Mouse (Mus musculus): ENCODE results near the gene Tekt2. TPM values are rescaled to one million over a fixed set of nuclear protein-coding genes. Genes with fewer than 3 reads are reported as not detected.

Tekt2 gene
- 18.5 and 22.0 TPM in 2 replicates for polyA plus RNA-seq (2015; fragmentation: Nextera tagmentation; extraction: Ambion mirVana)

DNA sequence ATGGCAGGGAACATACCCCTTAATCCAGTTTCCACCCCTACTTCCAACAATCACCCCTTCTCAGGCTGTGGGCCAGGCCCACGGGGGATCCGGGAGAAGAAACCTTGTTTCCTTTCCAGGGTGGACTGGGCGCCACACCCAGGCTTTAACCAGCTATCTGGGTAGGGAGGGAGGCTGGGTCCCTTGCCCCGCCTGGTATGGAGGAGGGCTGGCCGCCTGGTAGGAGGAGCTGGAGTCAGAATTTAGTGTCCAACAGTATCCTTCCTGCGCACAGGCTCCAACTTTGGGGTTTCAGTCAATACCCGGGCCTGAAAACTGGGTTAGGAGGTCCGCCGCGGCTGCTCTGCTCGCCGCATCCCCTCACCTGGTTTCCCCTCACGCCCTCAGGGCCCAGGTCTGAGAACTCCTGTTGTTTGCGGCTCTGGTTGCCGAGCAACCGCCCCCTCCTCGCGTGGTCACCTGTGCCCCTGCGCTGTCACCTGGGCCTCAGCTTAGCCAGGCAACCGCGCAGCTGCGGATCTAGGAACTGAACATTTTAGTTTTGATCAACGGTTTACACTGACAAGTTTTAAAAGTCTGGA, at the start of gene Tekt2:
Gene Tekt2 (minus strand): TSS at position 408 of the 581 bp plus-strand sequence.
- peak; percentile 34; the same call in 1 of the 2 replicates for ATAC-seq (ENCODE audit: insufficient number of reproducible peaks, insufficient read depth, low FRiP score, low TSS enrichment, low read depth)
- WGBS, result 5% methylated on average over 23 of the region's 23 CpGs
- H3K9ac ChIP-seq, result peak within 1 kb of the TSS; percentile 54

DNA sequence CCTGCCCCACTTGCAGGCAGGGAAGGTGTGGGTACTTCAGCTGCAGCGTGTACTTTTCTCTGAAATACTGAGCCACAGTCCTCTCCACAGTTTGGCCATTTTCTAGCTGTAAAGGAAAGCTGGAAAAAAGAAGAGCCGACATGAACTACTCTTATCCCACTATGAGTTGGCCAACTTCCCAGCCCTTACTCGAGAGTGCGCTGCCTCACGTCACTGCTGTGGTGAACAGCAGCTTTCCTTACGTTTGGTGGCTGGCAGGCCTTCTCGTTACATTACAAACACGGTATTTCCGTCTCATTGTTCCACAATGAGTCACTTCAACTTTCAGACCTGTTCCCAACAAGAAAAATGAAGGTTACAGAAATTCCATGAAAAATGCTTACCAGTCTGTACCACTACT, 46.0 kb upstream of the Tekt2 start:
- Histone ChIP-seq H3K9ac (no peak overlapping the region), H3K4me2 (no peak overlapping the region), H3K9me3 (no peaks in the 10 kb centered on the region), H3K4me3 (no peak overlapping the region), H3K36me3 (peaks cover 34% of the 10 kb centered on the region), H3K4me1 (no peaks in the 10 kb centered on the region), H3K27me3 (no peaks in the 10 kb centered on the region), H3K27ac (no peak overlapping the region)
- 90% methylated on average over 9 of the region's 9 CpGs for WGBS
- no peak for ATAC-seq (ENCODE audit: insufficient number of reproducible peaks, insufficient read depth, low FRiP score, low TSS enrichment, low read depth)

More for the DNA sequence above, at the start of gene Tekt2:
- H3K9me3 ChIP-seq, result no peaks in the 10 kb centered on the region
- H3K4me3 ChIP-seq, result peak within 1 kb of the TSS; percentile 29
- peaks cover 28% of the 10 kb centered on the region for H3K4me1 ChIP-seq
- H3K27me3 ChIP-seq, result peaks cover 13% of the 10 kb centered on the region
- H3K36me3 ChIP-seq, result no peaks in the 10 kb centered on the region
- H3K4me2 ChIP-seq, result peak within 1 kb of the TSS; percentile 58
- H3K27ac ChIP-seq, result peak within 1 kb of the TSS; percentile 68

DNA sequence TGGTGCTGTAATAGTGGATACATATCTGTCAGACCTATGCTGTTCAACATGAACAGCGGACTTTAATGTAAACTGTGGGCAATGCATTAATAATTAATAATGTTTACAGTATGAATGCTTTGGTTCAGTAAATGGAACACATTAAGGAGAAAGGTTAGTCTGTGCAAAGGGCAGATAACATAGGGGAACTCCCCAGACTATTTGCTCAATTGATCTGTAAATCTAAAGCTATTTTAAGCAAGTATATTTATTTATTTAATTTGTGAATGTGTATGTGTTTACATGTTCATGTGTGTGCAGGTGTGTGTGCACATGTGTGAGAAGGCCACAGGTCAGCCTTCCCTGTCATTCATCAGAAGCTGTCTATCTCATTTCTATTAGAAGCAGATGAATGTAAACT, 34.6 kb upstream of the Tekt2 start:
- ATAC-seq (ENCODE audit: insufficient number of reproducible peaks, insufficient read depth, low FRiP score, low TSS enrichment, low read depth), result no peak
- H3K9me3 ChIP-seq, result no peaks in the 10 kb centered on the region
- no peak overlapping the region for H3K4me3 ChIP-seq
- H3K4me2 ChIP-seq, result no peak overlapping the region
- no peak overlapping the region for H3K9ac ChIP-seq
- peaks cover 58% of the 10 kb centered on the region for H3K36me3 ChIP-seq
- no peaks in the 10 kb centered on the region for H3K4me1 ChIP-seq
- 100% methylated on average over 1 of the region's 1 CpGs for WGBS
- H3K27me3 ChIP-seq, result no peaks in the 10 kb centered on the region
- H3K27ac ChIP-seq, result no peak overlapping the region

GRCm38 (mm10) chr4:126343451-126343850, 18.0 kb upstream of the Tekt2 start:
- H3K36me3 ChIP-seq, result peaks cover 28% of the 10 kb centered on the region

GRCm38 (mm10) chr4:126339461-126339860, 14.0 kb upstream of the Tekt2 start:
- ATAC-seq (ENCODE audit: insufficient number of reproducible peaks, insufficient read depth, low FRiP score, low TSS enrichment, low read depth), result no peak
- no peak overlapping the region for H3K27ac ChIP-seq
- H3K9ac ChIP-seq, result no peak overlapping the region

More at GRCm38 (mm10) chr4:126343451-126343850, 18.0 kb upstream of the Tekt2 start:
- Histone ChIP-seq H3K9me3 (no peaks in the 10 kb centered on the region), H3K4me2 (no peak overlapping the region), H3K4me3 (no peak overlapping the region), H3K9ac (no peak overlapping the region), H3K4me1 (peaks cover 3% of the 10 kb centered on the region; the same call in 1 of the 2 replicates), H3K27me3 (no peaks in the 10 kb centered on the region), H3K27ac (no peak overlapping the region)
- 61% methylated on average over 4 of the region's 4 CpGs for WGBS
- no peak for ATAC-seq (ENCODE audit: insufficient number of reproducible peaks, insufficient read depth, low FRiP score, low TSS enrichment, low read depth)

GRCm38 (mm10) chr4:126332358-126332757, 6.9 kb upstream of the Tekt2 start:
- Histone ChIP-seq H3K36me3 (peaks cover 6% of the 10 kb centered on the region; the same call in 1 of the 2 replicates), H3K27me3 (no peaks in the 10 kb centered on the region), H3K4me2 (no peak overlapping the region), H3K4me1 (no peaks in the 10 kb centered on the region), H3K27ac (no peak overlapping the region), H3K4me3 (no peak overlapping the region), H3K9me3 (no peaks in the 10 kb centered on the region), H3K9ac (no peak overlapping the region)
- ATAC-seq (ENCODE audit: insufficient number of reproducible peaks, insufficient read depth, low FRiP score, low TSS enrichment, low read depth), result no peak
- WGBS, result 51% methylated on average over 3 of the region's 3 CpGs

More at GRCm38 (mm10) chr4:126339461-126339860, 14.0 kb upstream of the Tekt2 start:
- H3K9me3 ChIP-seq, result no peaks in the 10 kb centered on the region
- no peak overlapping the region for H3K4me2 ChIP-seq
- no peaks in the 10 kb centered on the region for H3K27me3 ChIP-seq
- WGBS, result 55% methylated on average over 4 of the region's 4 CpGs
- H3K36me3 ChIP-seq, result peaks cover 10% of the 10 kb centered on the region
- H3K4me3 ChIP-seq, result no peak overlapping the region
- H3K4me1 ChIP-seq, result peaks cover 3% of the 10 kb centered on the region; the same call in 1 of the 2 replicates

GRCm38 (mm10) chr4:126331751-126332150, 6.3 kb upstream of the Tekt2 start:
- Histone ChIP-seq H3K4me1 (no peaks in the 10 kb centered on the region), H3K4me3 (no peak overlapping the region), H3K9ac (no peak overlapping the region), H3K9me3 (no peaks in the 10 kb centered on the region), H3K27me3 (no peaks in the 10 kb centered on the region), H3K36me3 (peaks cover 6% of the 10 kb centered on the region; the same call in 1 of the 2 replicates), H3K27ac (no peak overlapping the region), H3K4me2 (no peak overlapping the region)
- no peak for ATAC-seq (ENCODE audit: insufficient number of reproducible peaks, insufficient read depth, low FRiP score, low TSS enrichment, low read depth)
- WGBS, result 83% methylated on average over 1 of the region's 1 CpGs

GRCm38 (mm10) chr4:126330295-126330694, 4.8 kb upstream of the Tekt2 start:
- no peak overlapping the region for H3K4me3 ChIP-seq
- no peaks in the 10 kb centered on the region for H3K9me3 ChIP-seq
- 95% methylated on average over 4 of the region's 4 CpGs for WGBS
- no peak for ATAC-seq (ENCODE audit: insufficient number of reproducible peaks, insufficient read depth, low FRiP score, low TSS enrichment, low read depth)
- no peak overlapping the region for H3K4me2 ChIP-seq
- peaks cover 4% of the 10 kb centered on the region for H3K4me1 ChIP-seq
- peaks cover 6% of the 10 kb centered on the region; the same call in 1 of the 2 replicates for H3K36me3 ChIP-seq
- no peaks in the 10 kb centered on the region for H3K27me3 ChIP-seq
- H3K9ac ChIP-seq, result no peak overlapping the region
- H3K27ac ChIP-seq, result no peak overlapping the region

- H3K9ac ChIP-seq, result no peak overlapping the region
- H3K27me3 ChIP-seq, result peaks cover 13% of the 10 kb centered on the region
- H3K4me2 ChIP-seq, result no peak overlapping the region
- H3K36me3 ChIP-seq, result no peaks in the 10 kb centered on the region
- no peak overlapping the region for H3K27ac ChIP-seq
- no peak for ATAC-seq (ENCODE audit: insufficient number of reproducible peaks, insufficient read depth, low FRiP score, low TSS enrichment, low read depth)
- WGBS, result 20% methylated on average over 6 of the region's 6 CpGs
- no peak overlapping the region for H3K4me3 ChIP-seq
- H3K9me3 ChIP-seq, result no peaks in the 10 kb centered on the region
- peaks cover 22% of the 10 kb centered on the region for H3K4me1 ChIP-seq
Observed at GRCm38 (mm10) chr4:126326036-126326435, 548 bp upstream of the Tekt2 start.

DNA sequence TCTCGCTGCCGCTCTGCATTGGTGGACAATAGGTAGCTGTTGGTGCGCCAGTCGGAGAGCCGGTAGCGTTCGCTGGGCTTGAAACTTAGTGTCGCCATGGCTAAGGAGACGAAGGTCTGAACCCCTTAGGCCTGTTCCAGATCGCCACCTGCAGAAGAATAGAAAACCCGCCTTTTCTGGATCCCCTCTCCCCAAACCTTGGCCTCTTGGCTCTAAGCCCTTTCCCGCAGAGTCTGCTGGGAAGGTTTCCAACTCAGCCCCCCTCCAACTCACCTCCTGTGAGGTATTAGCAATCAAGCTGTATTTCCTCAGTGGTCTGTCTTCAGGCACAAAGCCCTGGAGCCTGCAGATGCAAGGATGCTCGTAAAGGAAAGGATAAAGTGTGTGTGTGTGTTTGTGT, 627 bp downstream of the Tekt2 start:
- Histone ChIP-seq H3K27me3 (peaks cover 13% of the 10 kb centered on the region), H3K36me3 (0 out of 2 replicates have a peak, but pooled peaks cover 1% of the 10 kb centered on the region), H3K9me3 (no peaks in the 10 kb centered on the region), H3K4me3 (peak overlapping the region; percentile 29), H3K4me1 (peaks cover 33% of the 10 kb centered on the region), H3K27ac (peak overlapping the region; percentile 68), H3K9ac (peak overlapping the region; percentile 54), H3K4me2 (peak overlapping the region; percentile 58)
- 23% methylated on average over 13 of the region's 13 CpGs for WGBS
- 0 out of 2 replicates have a peak, but pooled peaks have one; percentile 1 for ATAC-seq (ENCODE audit: insufficient number of reproducible peaks, insufficient read depth, low FRiP score, low TSS enrichment, low read depth)

- H3K9ac ChIP-seq, result no peak overlapping the region
- H3K4me1 ChIP-seq, result peaks cover 36% of the 10 kb centered on the region
- H3K27ac ChIP-seq, result no peak overlapping the region
- peaks cover 13% of the 10 kb centered on the region for H3K27me3 ChIP-seq
- ATAC-seq (ENCODE audit: insufficient number of reproducible peaks, insufficient read depth, low FRiP score, low TSS enrichment, low read depth), result no peak
- H3K4me3 ChIP-seq, result no peak overlapping the region
- 97% methylated on average over 13 of the region's 13 CpGs for WGBS
- peaks cover 14% of the 10 kb centered on the region for H3K36me3 ChIP-seq
- H3K4me2 ChIP-seq, result no peak overlapping the region
- H3K9me3 ChIP-seq, result no peaks in the 10 kb centered on the region
Observed at GRCm38 (mm10) chr4:126322646-126323045, 2.8 kb downstream of the Tekt2 start.

DNA sequence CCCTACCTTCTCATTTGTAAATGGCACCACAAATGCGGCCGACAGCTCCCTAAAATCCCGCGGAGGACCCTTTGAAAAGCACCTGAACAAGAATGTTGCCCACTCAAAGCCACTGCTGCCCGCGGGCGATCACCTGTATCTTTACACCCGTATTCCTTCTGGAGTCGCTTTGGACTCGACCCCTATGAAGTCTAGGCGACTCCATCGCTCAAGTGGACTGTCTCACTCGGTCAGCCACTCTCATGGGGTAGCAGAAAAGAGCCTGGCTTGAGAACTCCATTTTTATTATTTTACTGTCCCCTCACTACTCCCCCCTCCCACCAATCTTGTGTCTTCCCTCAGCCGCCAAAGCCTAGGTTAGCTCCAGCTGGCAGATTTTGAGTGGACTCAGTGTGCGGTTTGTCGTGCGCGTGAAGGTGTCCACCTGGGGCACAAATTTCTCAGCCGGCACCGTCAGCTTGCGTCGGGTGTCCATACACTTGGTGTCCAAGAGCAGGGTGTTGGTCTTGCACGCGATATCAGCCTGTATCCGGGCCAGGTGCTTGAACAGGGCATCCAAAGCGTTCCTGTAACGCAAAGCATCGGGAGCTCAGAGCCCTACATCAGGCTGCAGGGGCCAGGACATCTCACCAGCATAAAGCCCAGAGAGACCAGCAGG, 3.5 kb downstream of the Tekt2 start:
- ATAC-seq (ENCODE audit: insufficient number of reproducible peaks, insufficient read depth, low FRiP score, low TSS enrichment, low read depth), result no peak
- Histone ChIP-seq H3K9me3 (no peaks in the 10 kb centered on the region), H3K9ac (peak overlapping the region; percentile 51; the same call in 1 of the 2 replicates), H3K27me3 (peaks cover 13% of the 10 kb centered on the region), H3K4me1 (peaks cover 36% of the 10 kb centered on the region), H3K4me3 (peak overlapping the region; percentile 83), H3K27ac (no peak overlapping the region), H3K4me2 (peak overlapping the region; percentile 85), H3K36me3 (peaks cover 21% of the 10 kb centered on the region)
- WGBS, result 54% methylated on average over 28 of the region's 28 CpGs

All from embryonic facial prominence, embryonic 13.5 days (tissue).